Mouse (Mus musculus) retina, postnatal 1 day (tissue): ENCODE measurements around the gene Rreb1.

ENCODE experiments used
- DNase-seq: peaks from one replicate; pipeline ENCODE4 v3.0.0-alpha.2; 2012

The Rreb1 gene

DNA sequence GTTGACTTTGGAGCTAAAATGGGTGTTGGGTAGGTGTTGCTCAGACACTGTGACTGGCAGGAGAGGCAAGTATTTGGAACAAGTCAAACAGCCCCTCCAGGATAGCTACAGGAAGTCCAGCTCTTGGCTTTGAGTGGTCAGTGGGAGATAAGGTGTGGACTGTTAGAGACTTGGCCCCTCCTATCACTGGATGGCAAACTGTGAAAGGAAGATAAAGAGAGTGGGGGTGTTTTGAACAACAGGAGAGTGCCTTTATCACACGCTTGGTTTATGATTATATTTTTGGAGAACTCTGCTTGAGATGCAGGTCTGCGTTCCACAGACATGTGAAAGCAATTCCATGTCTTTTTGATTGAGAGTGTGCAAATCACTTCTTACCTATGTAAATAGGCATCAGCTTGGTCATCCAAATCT lies 100.7 kb downstream of the Rreb1 start:
- DNase-seq: no peak

DNA sequence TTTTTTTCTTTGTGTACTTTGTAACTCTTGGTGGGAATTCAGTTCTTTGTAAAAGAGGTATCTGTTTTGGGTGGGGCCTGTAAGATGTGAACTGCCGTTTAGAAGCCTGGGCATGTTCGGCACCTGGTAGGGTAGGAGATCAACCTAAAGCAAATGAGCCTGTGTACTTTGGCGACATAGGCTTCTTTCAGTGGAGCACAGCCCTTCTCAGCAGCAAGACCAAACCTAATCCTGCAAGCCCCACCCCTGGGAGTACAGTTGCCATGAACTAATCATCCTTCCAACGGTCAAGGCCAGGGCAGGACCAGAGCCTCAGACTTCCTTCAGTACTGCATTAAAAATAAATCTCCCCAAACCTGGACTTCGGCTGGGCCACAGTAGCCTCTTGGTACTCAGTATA lies 101.4 kb downstream of the Rreb1 start:
- DNase-seq: no peak

DNA sequence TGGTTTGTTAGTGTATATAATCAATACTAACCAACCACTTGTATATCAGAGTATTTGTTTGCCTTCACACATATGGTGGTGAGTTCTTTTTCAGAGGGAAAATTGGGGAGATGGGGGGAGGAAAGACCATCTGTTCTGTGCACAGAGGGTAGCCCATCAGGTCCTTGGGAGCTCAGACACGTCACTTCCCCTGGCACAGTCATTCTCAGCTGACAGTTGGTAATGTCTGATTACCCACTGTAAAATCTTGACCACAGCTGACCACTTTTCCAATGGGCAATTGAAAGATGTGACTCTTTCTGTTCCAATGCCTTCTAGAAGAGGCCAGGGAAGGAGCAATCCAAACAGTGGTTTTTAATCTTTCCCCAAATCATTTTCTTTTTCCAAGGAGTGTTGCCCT lies 101.8 kb downstream of the Rreb1 start:
- DNase-seq: no peak

DNA sequence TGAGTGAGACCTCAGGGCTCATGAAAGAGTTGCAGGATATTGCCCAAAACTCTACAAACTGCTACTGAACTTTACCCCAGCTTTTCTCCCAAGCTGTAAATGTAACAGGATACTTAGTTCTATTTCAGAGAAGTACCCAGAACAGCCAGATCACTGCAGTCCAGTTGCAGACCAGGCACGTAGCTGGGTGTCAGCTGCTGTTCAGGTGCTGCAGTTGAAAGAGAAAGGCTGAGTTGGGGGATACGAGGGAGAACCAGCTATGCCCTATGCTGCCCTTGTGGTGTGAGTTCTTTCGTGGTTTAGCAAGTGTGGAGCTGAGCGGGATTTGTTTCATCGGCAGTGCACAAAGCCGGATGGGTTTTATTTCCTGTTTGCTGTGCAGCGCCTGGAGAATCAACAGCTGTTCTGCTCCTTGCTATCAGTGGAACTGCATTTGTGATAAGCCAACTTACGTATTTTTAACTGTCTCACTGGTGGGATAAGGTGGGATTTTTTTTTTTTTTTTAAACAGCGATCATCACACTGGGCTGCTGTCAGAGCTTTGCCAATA lies 102.5 kb downstream of the Rreb1 start:
- DNase-seq: no peak

DNA sequence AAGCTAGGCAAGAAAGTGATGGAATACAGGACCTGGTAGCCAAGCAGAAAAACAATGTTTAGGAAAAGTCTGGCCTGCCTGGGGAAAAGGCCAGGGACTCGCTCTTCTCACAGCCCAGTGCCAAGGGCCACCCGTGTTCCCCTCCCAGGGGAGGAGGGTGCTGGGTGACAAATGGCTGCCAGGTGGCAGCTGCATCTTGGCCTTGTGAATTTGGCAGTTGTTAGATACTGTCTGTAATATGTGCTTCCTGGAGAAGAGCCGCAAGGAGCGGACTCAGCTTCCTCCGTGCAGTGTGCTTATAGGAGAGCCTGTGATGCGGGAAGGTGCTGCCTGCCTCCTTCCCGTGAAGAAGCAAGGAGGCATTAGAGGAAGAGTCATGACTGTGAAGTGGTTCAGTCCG lies 104.3 kb downstream of the Rreb1 start:
- no peak for DNase-seq

DNA sequence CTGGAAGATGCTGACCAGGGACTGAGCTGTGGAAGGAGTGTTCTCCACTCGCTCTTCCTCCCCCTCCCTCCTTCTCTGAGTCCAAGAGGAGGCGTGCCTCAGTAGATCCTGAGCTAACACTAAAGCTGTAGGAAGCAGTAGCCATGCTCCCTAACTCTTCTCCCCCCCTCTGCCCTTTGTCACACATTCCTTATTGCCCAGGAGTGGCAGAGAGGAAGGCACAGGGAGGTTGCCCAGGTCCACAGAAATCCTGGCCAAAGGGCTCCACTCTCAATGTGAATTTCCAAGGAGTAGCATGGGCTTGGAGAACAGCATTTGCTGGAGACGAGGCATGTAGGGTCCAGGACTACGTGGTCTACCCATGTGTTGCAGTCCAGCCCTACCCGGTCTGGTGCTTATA lies 104.8 kb downstream of the Rreb1 start:
- no peak for DNase-seq

DNA sequence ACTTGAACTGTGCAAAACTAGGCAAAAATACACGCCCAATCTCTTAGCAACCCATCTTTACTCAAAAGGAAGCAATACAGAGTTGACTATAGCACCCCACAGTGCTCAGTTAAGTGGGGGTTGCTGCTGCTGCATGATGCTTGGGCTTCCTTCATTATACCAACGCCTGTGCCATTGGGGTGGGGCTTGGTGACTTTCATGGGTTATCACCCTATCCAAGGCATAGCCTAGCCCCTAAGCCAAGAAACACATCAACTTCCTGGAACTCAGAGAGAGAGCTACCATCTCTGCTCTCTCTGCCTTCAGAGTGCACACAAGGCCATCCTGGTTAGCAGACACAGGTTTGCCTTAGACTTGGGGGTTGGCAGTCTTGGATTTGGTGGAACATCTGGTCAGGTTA lies 107.2 kb downstream of the Rreb1 start:
- DNase-seq: no peak

DNA sequence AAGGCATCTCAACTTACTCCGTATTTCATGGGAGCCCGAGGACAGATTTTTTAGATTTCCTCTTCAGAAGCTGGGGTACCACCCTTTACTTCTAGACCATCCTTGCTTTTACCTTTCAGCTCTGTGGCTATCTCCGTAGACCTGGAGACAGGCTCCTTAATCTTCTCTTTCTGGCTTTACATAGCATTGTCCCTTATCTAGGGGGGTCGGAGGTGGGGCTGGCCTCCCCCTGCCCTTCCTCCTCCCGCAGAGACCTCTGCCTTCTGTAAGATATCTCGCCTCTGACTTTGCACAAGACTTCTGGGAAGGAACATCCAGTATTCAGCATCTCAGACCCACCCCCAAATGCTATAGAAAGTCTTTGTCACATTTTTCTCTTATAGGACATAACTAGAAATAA lies 107.8 kb downstream of the Rreb1 start:
- no peak for DNase-seq

DNA sequence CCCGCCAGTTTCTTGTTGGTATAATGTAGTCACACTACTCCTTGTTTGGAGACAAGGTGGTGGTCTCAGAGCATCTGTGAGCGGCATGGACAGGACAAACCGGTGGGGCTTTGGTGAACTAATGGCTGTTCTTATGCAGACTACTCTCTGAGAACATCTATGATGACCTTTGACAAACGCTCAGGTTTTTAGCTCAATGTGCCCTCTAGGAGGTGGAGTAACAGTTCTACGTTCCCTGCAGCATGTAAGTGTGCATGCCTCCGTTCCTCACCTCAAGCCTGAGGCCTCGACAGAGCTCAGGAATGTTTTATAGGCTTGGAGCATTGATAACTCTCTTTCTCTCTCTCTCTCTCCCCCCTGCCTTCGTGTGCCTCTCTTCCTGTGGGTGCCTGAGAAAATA lies 116.6 kb downstream of the Rreb1 start:
- no peak for DNase-seq

DNA sequence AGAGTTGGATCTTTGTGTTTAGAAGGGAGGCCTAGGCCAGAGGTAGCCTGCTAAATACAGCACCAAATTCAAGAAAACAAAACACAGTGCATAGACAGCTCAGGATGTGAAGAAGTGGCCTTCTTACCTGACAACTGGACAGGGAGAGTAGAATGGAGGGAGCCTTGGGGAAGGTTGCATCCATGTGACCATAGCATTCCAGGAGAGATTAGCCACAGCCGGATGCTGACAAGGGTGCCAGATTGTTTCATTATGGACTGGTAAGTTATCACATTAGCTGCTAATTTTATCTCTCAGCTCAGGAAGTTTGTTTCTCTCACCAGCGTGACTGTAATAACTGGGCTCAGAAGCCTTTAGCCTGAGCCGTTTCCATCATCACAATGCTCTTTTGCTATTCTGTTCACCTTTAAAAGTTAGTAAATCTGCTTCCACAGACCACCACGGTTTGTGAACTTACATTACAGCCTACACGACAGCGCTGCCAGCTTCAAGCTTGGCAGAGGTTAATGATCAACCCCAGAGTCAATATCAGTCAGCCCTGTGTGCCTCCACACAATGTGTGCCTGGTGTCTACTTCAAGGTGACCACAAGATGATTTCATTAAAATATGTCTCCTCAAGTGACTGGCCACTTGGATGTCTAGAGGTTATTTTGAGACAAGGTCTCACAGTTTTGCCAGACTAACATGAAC lies 117.5 kb downstream of the Rreb1 start:
- DNase-seq: no peak

DNA sequence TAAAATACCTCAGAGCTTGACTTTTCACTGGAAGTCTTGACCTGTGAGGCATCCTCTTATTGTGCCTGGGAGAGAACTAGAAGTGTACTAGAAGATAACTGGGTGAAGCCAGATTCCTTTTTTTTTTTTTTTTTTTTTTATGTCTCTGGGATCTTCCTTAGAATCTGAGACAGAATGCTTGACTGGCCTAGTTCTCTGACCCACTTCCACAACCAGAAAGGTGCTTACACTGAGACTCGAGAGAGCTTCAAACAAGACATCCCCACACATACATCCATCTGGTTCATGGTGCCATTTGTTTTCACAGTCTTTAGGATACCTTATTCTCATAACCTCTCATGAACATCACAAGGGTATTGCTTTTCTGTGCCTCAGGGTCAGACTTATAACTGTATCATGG lies 118.2 kb downstream of the Rreb1 start:
- DNase-seq: no peak

DNA sequence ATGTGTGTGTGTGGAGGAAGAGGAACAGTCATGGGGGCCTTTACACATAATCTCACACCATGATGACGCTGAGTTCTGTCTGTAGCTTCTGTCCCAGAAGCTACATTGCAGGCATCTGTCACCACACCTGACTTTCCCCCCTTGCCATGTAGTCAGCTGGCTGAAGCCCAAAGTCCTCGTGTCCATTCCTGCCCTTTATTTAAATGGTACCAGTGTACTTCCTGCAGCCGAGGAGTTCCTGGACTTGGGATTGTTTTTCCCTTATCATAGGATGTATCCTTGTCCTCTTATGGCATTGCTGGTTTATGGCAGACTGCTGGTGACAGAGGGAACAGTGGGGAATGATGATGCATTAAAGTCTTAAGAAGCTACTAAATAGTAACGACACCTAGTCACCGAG lies 120.6 kb downstream of the Rreb1 start:
- no peak for DNase-seq

DNA sequence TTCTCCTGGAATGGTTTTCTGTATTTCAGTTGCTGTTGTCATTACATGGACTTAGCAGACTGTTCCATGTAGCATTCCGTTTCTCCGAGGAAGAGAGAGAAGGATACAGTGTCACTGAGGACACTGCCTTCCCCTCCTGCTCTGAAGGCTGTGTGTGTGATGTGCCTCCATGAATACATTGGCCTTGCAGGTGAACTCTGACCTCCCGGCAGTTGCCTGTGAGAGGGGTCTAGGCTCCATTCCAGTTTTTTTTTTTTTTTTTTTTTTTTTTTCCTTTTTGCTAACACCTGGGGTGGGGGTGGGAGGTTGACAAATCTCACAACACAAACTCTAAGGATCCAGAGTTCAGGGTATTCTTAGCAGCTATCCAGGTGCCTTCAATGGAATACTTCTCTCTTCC lies 124.8 kb downstream of the Rreb1 start:
- DNase-seq: no peak

DNA sequence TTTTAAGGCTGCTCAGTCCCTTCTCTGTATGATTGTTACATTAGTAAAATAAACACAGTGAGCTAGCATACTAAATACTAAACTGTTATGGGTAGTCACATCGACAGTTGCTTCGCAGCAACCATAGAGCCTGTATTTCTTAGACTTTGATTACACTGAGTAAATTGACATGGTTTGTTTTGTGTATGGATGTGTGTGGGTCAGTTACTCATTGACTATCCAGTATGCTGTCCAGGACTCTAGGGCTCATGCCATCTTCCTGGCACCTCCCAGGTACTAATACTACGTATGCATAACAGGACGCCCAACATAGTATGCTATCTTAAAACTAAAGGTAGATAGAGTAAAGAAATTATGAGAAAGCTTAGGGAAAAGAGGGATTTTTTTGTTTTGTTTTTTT lies 125.3 kb downstream of the Rreb1 start:
- no peak for DNase-seq

DNA sequence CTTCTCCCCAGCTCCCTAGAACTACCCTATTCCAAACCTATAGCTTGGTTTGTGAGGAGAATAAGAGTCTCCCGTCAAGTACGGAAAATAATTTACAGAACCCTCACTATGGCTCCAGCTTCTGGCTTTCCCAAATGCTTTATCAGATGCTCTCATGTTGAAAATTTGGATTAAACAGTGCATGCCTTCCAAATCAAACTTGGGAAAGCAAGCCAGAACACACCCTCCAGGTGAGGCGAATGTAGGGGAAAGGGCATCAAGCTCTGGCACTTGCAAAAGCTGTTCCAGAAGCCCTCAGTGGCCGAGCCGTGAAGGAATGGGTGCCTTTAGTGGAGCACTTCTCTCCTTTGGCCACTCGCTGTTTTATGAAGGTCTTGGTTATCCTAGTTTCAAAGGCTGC lies 126.2 kb downstream of the Rreb1 start:
- no peak for DNase-seq

DNA sequence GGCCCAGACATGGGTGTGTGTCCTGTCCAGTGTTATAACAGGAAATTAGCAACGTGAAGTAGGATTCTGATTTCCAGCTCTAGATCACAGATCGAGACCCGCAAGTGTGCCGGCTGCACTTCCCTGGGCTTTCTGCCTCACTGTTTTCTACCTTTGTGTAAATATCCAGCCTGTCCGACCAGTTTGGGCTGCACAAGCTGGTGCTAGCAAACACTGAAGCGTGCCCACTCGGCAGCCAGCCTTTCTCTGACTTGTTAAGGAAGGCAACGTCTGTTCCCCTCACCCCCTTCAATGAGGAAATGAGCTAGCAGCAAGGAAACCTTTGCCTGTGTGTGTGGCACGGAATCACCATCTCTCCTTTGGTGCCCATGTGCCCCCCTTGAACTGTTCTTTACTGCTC lies 129.9 kb downstream of the Rreb1 start:
- DNase-seq: no peak

DNA sequence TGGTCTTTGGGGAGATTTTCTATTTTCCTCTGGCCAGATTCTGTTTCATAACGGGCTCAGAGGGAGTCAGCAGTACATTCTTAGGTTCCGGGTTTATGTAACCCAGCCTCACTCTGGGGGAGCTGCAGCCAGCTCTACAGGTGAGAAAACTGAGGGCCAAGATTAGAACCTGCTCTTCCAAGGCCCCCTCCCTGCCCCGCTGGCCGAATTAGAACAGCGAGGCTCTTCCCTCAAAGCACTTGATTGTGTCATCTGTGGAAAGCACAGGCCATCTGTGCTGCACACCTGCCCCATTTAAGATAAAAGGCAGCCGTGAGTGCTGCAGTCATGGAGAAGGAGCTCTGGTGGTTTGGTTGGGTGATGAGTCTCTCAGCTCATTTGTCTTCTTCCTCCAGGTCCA lies 130.3 kb downstream of the Rreb1 start:
- DNase-seq: no peak

DNA sequence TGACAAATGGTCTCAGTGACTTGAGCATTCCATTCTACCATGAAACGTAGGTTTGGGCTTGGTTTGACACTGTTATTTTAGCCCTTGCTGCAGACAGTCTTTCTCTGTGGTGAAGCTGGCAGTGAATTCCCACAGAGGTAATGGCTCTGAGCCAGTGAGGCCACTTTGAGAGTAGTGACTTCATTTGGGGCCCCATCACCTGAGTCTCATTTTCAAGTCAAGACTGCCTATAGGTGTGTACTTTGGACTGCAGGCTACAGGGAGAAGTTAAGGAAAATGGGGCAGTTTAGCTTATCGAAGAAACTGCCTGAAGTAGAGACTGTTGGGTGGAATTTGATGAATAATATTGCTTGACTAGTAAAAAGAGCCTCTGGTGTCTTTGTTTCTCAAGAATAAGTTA lies 131.0 kb downstream of the Rreb1 start:
- no peak for DNase-seq

DNA sequence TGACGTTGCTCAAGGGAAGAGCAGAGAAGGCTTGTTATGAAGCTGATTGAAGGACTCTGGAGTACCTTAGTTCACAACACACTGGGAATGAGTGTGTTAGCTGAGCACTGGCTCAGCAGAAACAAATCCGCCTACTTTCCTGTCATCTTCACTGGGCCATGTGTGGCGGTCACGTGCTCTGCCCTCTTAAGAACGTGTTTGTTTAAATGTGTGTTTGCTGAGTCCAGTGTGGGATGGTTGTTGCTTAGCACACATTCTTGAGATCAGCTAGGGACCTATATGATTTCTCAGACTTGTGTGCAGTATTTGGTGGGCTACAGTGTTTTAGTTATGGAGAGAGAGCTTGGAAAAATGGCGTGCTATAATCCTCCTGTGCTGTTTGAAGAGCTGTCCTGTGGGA lies 133.8 kb downstream of the Rreb1 start:
- no peak for DNase-seq

DNA sequence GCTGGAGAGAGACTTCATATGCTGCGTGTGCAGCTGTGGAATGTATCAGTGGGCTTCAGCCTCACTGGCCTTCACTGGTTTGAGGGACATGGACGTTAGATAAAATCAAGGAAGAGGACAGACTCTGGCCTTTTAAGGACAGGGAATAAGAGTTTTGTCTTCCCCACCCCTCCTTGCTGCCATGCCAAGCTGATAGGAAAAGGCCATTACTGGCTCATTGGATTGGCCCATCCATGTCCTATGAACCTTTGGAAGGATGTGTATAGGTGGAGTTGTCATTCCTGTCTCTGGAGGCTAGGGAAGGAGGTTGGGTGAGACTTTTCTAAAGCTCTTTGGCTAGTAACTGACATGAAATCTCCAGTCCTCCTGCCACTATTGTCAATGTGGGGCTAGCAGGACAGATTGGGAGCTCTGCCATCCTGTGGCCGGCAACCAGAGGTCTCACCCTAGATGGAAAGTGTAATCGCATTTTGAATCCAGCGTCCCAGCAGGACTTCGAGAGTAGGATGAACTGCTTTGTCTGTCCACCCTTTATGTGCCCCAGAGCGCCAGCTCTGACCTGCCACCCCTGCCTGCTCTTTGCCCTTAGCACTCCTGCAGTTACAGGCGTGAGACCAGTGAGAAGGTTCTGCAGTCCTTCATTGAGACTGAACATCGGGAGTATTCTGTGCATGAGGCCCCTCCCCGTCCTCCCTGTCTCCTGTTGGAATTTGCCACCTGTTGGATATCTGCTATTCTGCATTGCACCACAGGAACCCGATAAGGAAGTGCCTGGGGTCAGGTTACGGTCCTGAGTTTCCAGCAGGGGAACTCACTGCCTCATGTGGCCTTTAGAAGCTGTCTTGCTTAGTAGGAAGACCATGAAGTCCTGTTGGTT lies 134.6 kb downstream of the Rreb1 start:
- no peak for DNase-seq

DNA sequence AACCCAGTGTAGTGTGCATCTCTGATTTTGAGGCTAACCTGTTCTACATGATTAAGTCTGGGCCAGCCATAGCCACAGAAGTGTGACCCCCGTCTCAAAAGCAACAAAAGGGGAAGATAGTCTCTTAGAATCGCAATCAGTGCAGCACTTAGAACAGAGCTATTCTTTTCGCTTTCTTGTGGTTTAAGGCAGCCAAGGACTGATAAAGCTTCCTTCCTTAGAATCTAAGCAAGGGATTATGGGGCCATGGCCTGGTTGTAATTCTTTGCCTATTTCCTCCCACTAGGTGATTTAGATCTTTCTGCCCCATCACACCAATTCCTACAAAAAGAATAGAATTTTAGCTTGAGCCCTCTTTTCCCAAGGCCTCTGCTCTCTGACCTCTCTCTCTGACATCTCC lies 135.8 kb downstream of the Rreb1 start:
- no peak for DNase-seq

DNA sequence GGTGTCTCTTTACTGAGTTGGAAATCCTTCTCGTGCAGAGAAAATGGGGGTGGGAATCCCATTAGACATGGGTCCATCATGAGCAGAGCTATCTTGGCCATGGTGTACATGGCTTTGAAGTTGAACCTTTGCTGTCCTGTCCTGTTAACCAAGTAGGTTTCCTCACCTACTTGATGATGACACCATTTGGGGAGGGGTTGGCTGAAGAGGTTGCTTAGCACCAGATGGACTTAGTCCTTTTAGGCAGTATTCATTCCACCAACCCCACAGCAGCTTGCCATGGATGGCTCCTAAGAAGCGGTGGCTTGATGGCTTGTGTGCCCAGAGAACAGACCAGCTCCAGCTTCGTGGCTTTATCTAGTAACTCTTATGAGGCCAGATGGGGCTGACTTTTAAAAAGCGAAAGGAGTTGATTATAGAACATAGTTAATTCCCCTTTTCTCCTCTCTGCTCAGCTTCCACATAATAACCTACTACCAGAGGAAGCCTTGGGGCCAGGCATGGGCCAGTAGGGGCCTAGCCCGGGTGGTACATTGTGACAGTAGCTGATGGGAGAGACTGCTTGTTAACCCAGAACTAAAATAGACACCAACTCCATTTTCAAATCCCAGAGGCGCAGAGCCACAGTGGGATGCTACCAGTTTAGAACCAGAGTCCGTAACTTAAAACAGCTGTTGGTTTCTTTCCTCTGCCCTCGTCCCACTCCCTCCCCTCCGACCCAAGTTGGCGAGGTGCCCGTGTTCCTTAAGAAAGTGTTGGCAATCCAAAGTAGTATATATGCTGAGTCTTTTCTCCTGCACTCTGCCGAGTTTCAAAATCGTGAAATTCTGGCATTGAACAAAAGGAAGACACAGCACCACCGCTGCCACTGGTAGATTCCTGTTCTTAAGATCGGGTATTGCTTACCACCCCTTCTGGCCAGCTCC lies 140.4 kb downstream of the Rreb1 start:
- DNase-seq: no peak

DNA sequence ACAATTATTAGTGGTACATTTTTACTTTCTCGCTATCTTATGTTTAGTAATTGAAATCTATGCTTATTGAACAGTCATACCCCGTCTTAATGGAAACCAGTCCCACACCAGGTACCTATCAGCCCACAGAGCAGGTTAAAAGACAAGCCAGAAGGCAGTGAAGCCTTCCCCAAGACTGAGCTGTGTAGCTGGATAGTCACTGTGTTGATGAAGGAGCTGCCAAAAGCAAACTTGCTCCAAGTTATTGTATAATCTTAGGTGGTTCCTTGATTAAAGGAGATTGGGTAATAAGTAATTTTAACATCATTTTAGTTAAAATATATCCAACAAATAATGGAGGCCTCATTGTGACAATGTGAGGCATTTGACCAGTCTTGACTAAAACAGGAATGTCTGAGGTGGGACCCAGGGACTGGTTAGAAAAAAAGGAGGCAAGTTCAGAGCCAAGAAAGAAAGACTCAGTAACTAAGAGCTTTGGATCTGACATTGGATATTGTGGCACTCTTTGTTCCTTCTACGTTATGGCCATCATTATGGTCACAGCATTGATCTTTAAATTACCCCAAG lies 141.6 kb downstream of the Rreb1 start:
- DNase-seq: no peak
